Mouse (Mus musculus): ENCODE measurements around the gene Sipa1l1.

DNA sequence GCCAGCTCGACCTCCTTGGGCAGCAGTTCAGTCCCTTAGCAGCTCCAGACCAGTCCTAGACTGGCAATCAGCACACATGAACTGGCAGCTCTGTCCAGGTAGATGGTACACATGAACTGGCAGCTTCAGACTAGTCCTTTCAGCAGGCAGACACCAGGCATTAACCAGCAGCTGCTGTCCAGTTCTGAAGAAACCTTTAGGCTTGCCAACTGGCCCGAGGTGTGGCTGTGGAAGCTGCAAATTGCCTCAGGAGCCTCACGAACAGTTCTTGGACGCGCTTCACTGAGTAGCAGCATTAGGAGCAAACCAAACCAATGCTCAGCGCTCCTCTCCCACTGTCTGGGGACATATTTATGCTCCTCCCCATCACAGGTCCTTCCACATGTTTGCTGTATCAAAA lies 128.1 kb downstream of the Sipa1l1 start:
- TF ChIP-seq CTCF (IDR thresholded peaks at IDR 0.05; ENCODE audit: low read depth) (no peak), EP300 (IDR thresholded peaks at IDR 0.05; ENCODE audit: low read depth) (no peak)
